Mouse (Mus musculus): ENCODE data around the gene Ctsc.
"Not testable (repeated sequence)": the region's sequence is repeated elsewhere in the genome, so short reads cannot be mapped to it uniquely, and the experiment has no call there.

Ctsc gene

GRCm38 (mm10) chr7:88277858-88278627 is at the start of gene Ctsc:
TSS of gene Ctsc (plus strand) at chr7:88278085.
- DNase-seq (ENCODE audit: low read depth, low spot score) = peak; percentile 84

GRCm38 (mm10) chr7:88229051-88229450 is 48.8 kb upstream of the Ctsc start:
- no peak for DNase-seq (ENCODE audit: low read depth, low spot score)

GRCm38 (mm10) chr7:88230121-88230520 is 47.8 kb upstream of the Ctsc start:
- DNase-seq (ENCODE audit: low read depth, low spot score) = no peak

- DNase-seq (ENCODE audit: low read depth, low spot score) = no peak
Measured at GRCm38 (mm10) chr7:88230756-88231522, 46.9 kb upstream of the Ctsc start.

GRCm38 (mm10) chr7:88243059-88243458 is 34.8 kb upstream of the Ctsc start:
- no peak for DNase-seq (ENCODE audit: low read depth, low spot score)

- no peak for DNase-seq (ENCODE audit: low read depth, low spot score)
Measured at GRCm38 (mm10) chr7:88244462-88244861, 33.4 kb upstream of the Ctsc start.

GRCm38 (mm10) chr7:88250380-88250779 is 27.5 kb upstream of the Ctsc start:
- not testable (repeated sequence) for DNase-seq (ENCODE audit: low read depth, low spot score)

GRCm38 (mm10) chr7:88251535-88251934 is 26.4 kb upstream of the Ctsc start:
- no peak for DNase-seq (ENCODE audit: low read depth, low spot score)

GRCm38 (mm10) chr7:88252129-88252528 is 25.8 kb upstream of the Ctsc start:
- DNase-seq (ENCODE audit: low read depth, low spot score) = no peak

- DNase-seq (ENCODE audit: low read depth, low spot score) = no peak
Measured at GRCm38 (mm10) chr7:88254884-88255283, 23.0 kb upstream of the Ctsc start.

- DNase-seq (ENCODE audit: low read depth, low spot score) = peak; percentile 51
Measured at GRCm38 (mm10) chr7:88259155-88259925, 18.5 kb upstream of the Ctsc start.

- no peak for DNase-seq (ENCODE audit: low read depth, low spot score)
Measured at GRCm38 (mm10) chr7:88261799-88262198, 16.1 kb upstream of the Ctsc start.

- peak; percentile 17 for DNase-seq (ENCODE audit: low read depth, low spot score)
Measured at GRCm38 (mm10) chr7:88264861-88265260, 13.0 kb upstream of the Ctsc start.

- no peak for DNase-seq (ENCODE audit: low read depth, low spot score)
Measured at GRCm38 (mm10) chr7:88269913-88270312, 8.0 kb upstream of the Ctsc start.

GRCm38 (mm10) chr7:88271531-88271930 is 6.4 kb upstream of the Ctsc start:
- no peak for DNase-seq (ENCODE audit: low read depth, low spot score)

GRCm38 (mm10) chr7:88276914-88277765 is 745 bp upstream of the Ctsc start:
- peak; percentile 10 for DNase-seq (ENCODE audit: low read depth, low spot score)

GRCm38 (mm10) chr7:88278628-88279196 is 827 bp downstream of the Ctsc start:
- DNase-seq (ENCODE audit: low read depth, low spot score) = no peak

GRCm38 (mm10) chr7:88285276-88285675 is 7.4 kb downstream of the Ctsc start:
- DNase-seq (ENCODE audit: low read depth, low spot score) = no peak

GRCm38 (mm10) chr7:88291036-88291435 is 13.2 kb downstream of the Ctsc start:
- no peak for DNase-seq (ENCODE audit: low read depth, low spot score)

GRCm38 (mm10) chr7:88292044-88292443 is 14.2 kb downstream of the Ctsc start:
- no peak for DNase-seq (ENCODE audit: low read depth, low spot score)

GRCm38 (mm10) chr7:88293907-88294306 is 16.0 kb downstream of the Ctsc start:
- no peak for DNase-seq (ENCODE audit: low read depth, low spot score)

Measured in R1 (cell line).